Mouse (Mus musculus) MEL (cell line): ENCODE results near the gene 4930402F06Rik.

ENCODE experiments used
- CHD2 ChIP-seq: IDR thresholded peaks from 2 replicates; pipeline ENCODE4 v1.6.1; 2011; ENCODE audit warnings: low read length, improper control_type of control experiment
- CTCF ChIP-seq, 3 experiments: IDR thresholded peaks in 2 of 3; conservative IDR thresholded peaks in 1 of 3; 2 replicates each; pipeline ENCODE4 v1.5.1; 2011 to 2012; ENCODE audit warnings: low read length in 3 of 3, low read depth in 2 of 3, mild to moderate bottlenecking in 2 of 3, improper control_type of control experiment in 1 of 3, inconsistent platforms in 1 of 3, mixed read lengths in 1 of 3, moderate library complexity in 1 of 3; ENCODE audit not compliant: control insufficient read depth in 1 of 3, insufficient read depth in 1 of 3, poor library complexity in 1 of 3, severe bottlenecking in 1 of 3
- HCFC1 ChIP-seq: IDR thresholded peaks from 2 replicates; pipeline ENCODE4 v1.6.1; 2012; ENCODE audit warnings: low read depth, mild to moderate bottlenecking, inconsistent platforms, low read length, improper control_type of control experiment, moderate library complexity
- MAFK ChIP-seq: IDR thresholded peaks from 2 replicates; pipeline ENCODE4 v1.6.1; 2011; ENCODE audit warnings: low read depth, mild to moderate bottlenecking, low read length, improper control_type of control experiment, borderline replicate concordance
- MYC ChIP-seq: IDR thresholded peaks from 2 replicates; pipeline ENCODE4 v1.6.1; 2011; ENCODE audit warnings: low read depth, mild to moderate bottlenecking, low read length, improper control_type of control experiment, moderate library complexity
- POLR2A ChIP-seq, 2 experiments: IDR thresholded peaks; 2 replicates each; pipeline ENCODE4 v1.6.1; 2011 to 2012; ENCODE audit warnings: low read length in 2 of 2, mild to moderate bottlenecking in 2 of 2, control low read depth in 1 of 2, improper control_type of control experiment in 1 of 2, low read depth in 1 of 2, moderate library complexity in 1 of 2; ENCODE audit not compliant: control insufficient read depth in 1 of 2, insufficient read depth in 1 of 2, poor library complexity in 1 of 2
- SIN3A ChIP-seq: IDR thresholded peaks from 2 replicates; pipeline ENCODE4 v1.6.1; 2012; ENCODE audit warnings: low read length, improper control_type of control experiment, inconsistent platforms
- UBTF ChIP-seq: IDR thresholded peaks from 2 replicates; pipeline ENCODE4 v1.6.1; 2012; ENCODE audit warnings: low read depth, mild to moderate bottlenecking, inconsistent platforms, low read length, improper control_type of control experiment, moderate library complexity, borderline replicate concordance; ENCODE audit not compliant: insufficient read depth
- USF1 ChIP-seq: IDR thresholded peaks from 2 replicates; pipeline ENCODE4 v1.6.1; 2014; ENCODE audit warnings: low read depth, mild to moderate bottlenecking, inconsistent platforms, low read length, improper control_type of control experiment, moderate library complexity
- USF2 ChIP-seq, 2 experiments: IDR thresholded peaks; 2 replicates each; pipeline ENCODE4 v1.6.1; 2011 to 2012; ENCODE audit warnings: improper control_type of control experiment in 2 of 2, low read length in 2 of 2, borderline replicate concordance in 1 of 2, inconsistent platforms in 1 of 2, low read depth in 1 of 2, mild to moderate bottlenecking in 1 of 2; ENCODE audit not compliant: insufficient read depth in 1 of 2
- ZKSCAN1 ChIP-seq: IDR thresholded peaks from 2 replicates; pipeline ENCODE4 v1.6.1; 2012; ENCODE audit warnings: low read depth, mild to moderate bottlenecking, inconsistent platforms, low read length, improper control_type of control experiment, moderate library complexity

DNA sequence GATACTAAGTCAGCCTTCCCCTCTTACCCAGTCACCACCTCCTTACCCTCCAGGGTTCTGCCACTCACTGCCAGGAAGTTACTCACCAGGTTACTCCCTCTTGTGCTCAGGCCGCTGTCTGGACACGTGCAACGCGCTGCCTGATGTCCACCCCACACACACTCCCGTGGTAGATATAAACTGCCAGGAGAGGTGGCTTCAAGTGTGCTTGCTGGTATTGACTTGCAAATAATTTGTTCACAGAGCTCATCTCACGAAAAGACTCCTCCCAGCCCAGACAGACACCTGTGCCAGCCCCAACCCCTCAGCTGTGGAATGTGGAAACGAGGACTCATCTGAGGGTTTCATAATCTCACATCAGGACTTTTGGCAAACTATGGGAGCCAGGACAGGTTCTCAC lies 48.6 kb upstream of the 4930402F06Rik start:
- TF ChIP-seq SIN3A = no peak
- TF ChIP-seq POLR2A (IDR thresholded peaks at IDR 0.05; ENCODE audit: control insufficient read depth in 1 of 2, insufficient read depth in 1 of 2, low read depth in 1 of 2, low read length in 2 of 2, poor library complexity in 1 of 2) = no peak
- TF ChIP-seq HCFC1 = no peak
- no peak for TF ChIP-seq MYC
- TF ChIP-seq CTCF (IDR thresholded peaks at IDR 0.05 in 2 of 3, conservative IDR thresholded peaks at IDR 0.05 in 1 of 3; ENCODE audit: control insufficient read depth in 1 of 3, insufficient read depth in 1 of 3, low read depth in 2 of 3, low read length in 3 of 3, poor library complexity in 1 of 3, severe bottlenecking in 1 of 3) = no peak
- no peak for TF ChIP-seq MAFK
- TF ChIP-seq USF1 = no peak
- no peak for TF ChIP-seq ZKSCAN1
- no peak for TF ChIP-seq UBTF
- TF ChIP-seq USF2 (IDR thresholded peaks at IDR 0.05; ENCODE audit: borderline replicate concordance in 1 of 2, insufficient read depth in 1 of 2, low read depth in 1 of 2, low read length in 2 of 2) = no peak
- no peak for TF ChIP-seq CHD2
